ENCODE assay signal across 8 mouse cellular contexts in the genomic region with DNA sequence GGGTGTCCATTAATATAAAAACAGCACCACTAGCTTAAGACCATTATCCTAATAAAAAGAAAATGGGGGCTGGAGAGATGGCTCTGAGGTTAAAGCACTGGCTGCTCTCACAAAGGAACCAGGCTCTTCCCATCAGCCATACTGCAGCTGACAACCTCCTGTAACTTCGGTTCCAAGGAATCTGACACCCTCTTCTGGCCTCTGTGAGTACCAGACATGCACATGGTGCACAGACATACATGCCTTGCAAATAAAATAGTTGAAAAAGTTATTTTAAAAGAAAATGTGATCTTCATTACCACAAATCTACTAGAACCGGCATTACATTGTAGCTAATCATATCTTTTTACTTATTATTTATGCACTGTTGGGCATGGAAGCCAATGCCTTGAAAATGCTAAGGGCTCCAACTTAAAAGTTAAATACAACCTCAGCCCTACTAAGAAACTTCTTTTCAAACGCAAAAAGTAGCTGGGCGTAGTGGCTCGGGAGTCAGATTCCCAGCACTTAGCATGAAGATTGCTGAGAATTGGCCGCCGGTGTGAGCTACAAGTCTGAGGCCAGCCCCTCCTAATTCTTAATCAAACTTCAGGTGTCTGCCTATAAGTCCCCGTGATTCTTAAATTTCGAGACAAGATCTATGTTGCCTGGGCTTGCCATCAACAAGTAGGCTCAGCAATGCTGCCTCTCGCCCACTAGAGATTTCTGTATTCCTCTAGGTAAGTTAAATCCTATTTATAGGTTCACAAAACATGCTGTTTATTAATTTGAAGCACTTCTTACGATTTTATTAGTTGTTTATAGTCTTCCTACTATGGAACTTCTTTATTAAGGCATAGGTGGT. TPM values are rescaled to one million over a fixed set of nuclear protein-coding genes. Genes with fewer than 3 reads are reported as not detected.
DNase-seq lines count a peak whose midpoint lies in the region; ATAC-seq lines count a peak whose summit lies in the region.

No protein-coding gene starts in this region.

- no peak for ATAC-seq in forebrain, embryonic 11.5 days (replicated peaks; ENCODE audit: low FRiP score)
- no peak for ATAC-seq in limb, embryonic 13.5 days (ENCODE audit: low FRiP score, low read depth)

- WGBS in forebrain, embryonic 11.5 days = 31% methylated on average over 11 of the region's 11 CpGs
- WGBS in limb, embryonic 13.5 days = 20% methylated on average over 11 of the region's 11 CpGs

- H3K27ac ChIP-seq in forebrain, embryonic 11.5 days (ENCODE audit: low read depth, low read length) = 0 out of 2 replicates have a peak overlapping the region, but pooled peaks have one; percentile 25
- H3K27ac ChIP-seq in limb, embryonic 13.5 days = no peak overlapping the region

- H3K27me3 ChIP-seq in forebrain, embryonic 11.5 days (ENCODE audit: control insufficient read depth, insufficient read depth, low read length) = no peaks in the 10 kb centered on the region
- H3K27me3 ChIP-seq in limb, embryonic 13.5 days = no peaks in the 10 kb centered on the region

- H3K4me3 ChIP-seq in forebrain, embryonic 11.5 days (ENCODE audit: low read depth, low read length) = peak overlapping the region; percentile 61
- H3K4me3 ChIP-seq in limb, embryonic 13.5 days = peak overlapping the region; percentile 70

- H3K9me3 ChIP-seq in forebrain, embryonic 11.5 days (ENCODE audit: control insufficient read depth, low read length) = no peaks in the 10 kb centered on the region
- no peaks in the 10 kb centered on the region for H3K9me3 ChIP-seq in limb, embryonic 13.5 days

- H3K4me2 ChIP-seq in forebrain, embryonic 11.5 days (ENCODE audit: low read depth, low read length, severe bottlenecking) = peak overlapping the region; percentile 87
- peak overlapping the region; percentile 87 for H3K4me2 ChIP-seq in limb, embryonic 13.5 days (replicated peaks)

- H3K4me1 ChIP-seq in forebrain, embryonic 11.5 days (replicated peaks; ENCODE audit: control insufficient read depth, insufficient read depth, low read length) = no peaks in the 10 kb centered on the region; the same call in 1 of the 2 replicates
- peaks cover 7% of the 10 kb centered on the region for H3K4me1 ChIP-seq in limb, embryonic 13.5 days

- peak overlapping the region; percentile 67 for H3K9ac ChIP-seq in forebrain, embryonic 11.5 days (ENCODE audit: low read length)
- H3K9ac ChIP-seq in limb, embryonic 13.5 days = peak overlapping the region; percentile 77

- peak; percentile 28 to 45 for DNase-seq in heart, adult 18-20 months
- no peak for DNase-seq in heart, adult 9 months (ENCODE audit: low spot score in 2 of 2)
- DNase-seq in ES-CJ7 (ENCODE audit: low read depth, low spot score) = peak; percentile 83
- no peak for DNase-seq in forebrain, embryonic 11.5 days (ENCODE audit: low spot score)
- peak; percentile 39 for DNase-seq in retina, embryonic 14.5 days (ENCODE audit: low spot score)
- DNase-seq in layer of hippocampus, adult 18-20 months (ENCODE audit: low spot score in 2 of 2) = no peak
- no peak for DNase-seq in frontal cortex, postnatal 10 days (ENCODE audit: low spot score in 2 of 2)

- no peaks in the 10 kb centered on the region for H3K36me3 ChIP-seq in forebrain, embryonic 11.5 days (ENCODE audit: control insufficient read depth, insufficient read depth, low read length)
- H3K36me3 ChIP-seq in limb, embryonic 13.5 days = no peaks in the 10 kb centered on the region

RNA-seq across cellular contexts. Expression of gene Lyrm7, which starts 1.2 kb away (rescaled TPM):
- 10 to 100 TPM; 30.9 to 34.4 TPM for total RNA-seq in heart, adult 18-20 months (2021)
- polyA plus RNA-seq in forebrain, embryonic 11.5 days (2014; fragmentation: Nextera tagmentation; extraction: Ambion mirVana) = 6.4 and 8.6 TPM in 2 replicates
- 9.0 and 10.4 TPM in 2 replicates for polyA plus RNA-seq in limb, embryonic 13.5 days (2015; fragmentation: Nextera tagmentation; extraction: Ambion mirVana)
- 10 to 100 TPM; 29.5 to 35.5 TPM for total RNA-seq in layer of hippocampus, adult 18-20 months (2021)

RNA-seq across cellular contexts. Expression of gene Hint1, which starts 6.6 kb away (rescaled TPM):
- 100 to 1,000 TPM; 303 to 309 TPM for total RNA-seq in heart, adult 18-20 months (2021)
- polyA plus RNA-seq in forebrain, embryonic 11.5 days (2014; fragmentation: Nextera tagmentation; extraction: Ambion mirVana) = 633 and 702 TPM in 2 replicates
- 607 and 618 TPM in 2 replicates for polyA plus RNA-seq in limb, embryonic 13.5 days (2015; fragmentation: Nextera tagmentation; extraction: Ambion mirVana)
- 100 to 1,000 TPM; 265 to 272 TPM for total RNA-seq in layer of hippocampus, adult 18-20 months (2021)

RNA-seq across cellular contexts. Expression of gene Gpx3, which starts 42.7 kb away (rescaled TPM):
- 100 to 1,000 TPM; 206 to 329 TPM for total RNA-seq in heart, adult 18-20 months (2021)
- 52.8 and 61.6 TPM in 2 replicates for polyA plus RNA-seq in forebrain, embryonic 11.5 days (2014; fragmentation: Nextera tagmentation; extraction: Ambion mirVana)
- polyA plus RNA-seq in limb, embryonic 13.5 days (2015; fragmentation: Nextera tagmentation; extraction: Ambion mirVana) = 33.5 and 34.6 TPM in 2 replicates
- total RNA-seq in layer of hippocampus, adult 18-20 months (2021) = 1 to 10 TPM; 4.7 to 5.8 TPM

Comparison
In these comparisons a context has a peak if more than half of its experiments do, and no peak if none do; other contexts are left out.
1. DNase-seq: peak in heart, adult 18-20 months (2 of 2), ES-CJ7 (single experiment) and retina, embryonic 14.5 days (single experiment); none in heart, adult 9 months (0 of 2), forebrain, embryonic 11.5 days (single experiment), layer of hippocampus, adult 18-20 months (0 of 2) and frontal cortex, postnatal 10 days (0 of 2).
2. RNA of gene Gpx3, which starts 42.7 kb away (total RNA-seq): 206 to 329 TPM in heart, adult 18-20 months; 4.7 to 5.8 TPM in layer of hippocampus, adult 18-20 months; every median in the first group is over 10 times any median in the second.